In genomic region chr19:15855379-15855778, GRCm38 (mm10) we compare ENCODE assay signal across 28 mouse cellular contexts.
"Had no signal": no experiment of that assay in that cellular context is flagged by ENCODE, and none has a peak within 500 bp of the region (broad histone marks: within the 10 kb centered on the region; RNA-seq: fewer than 3 reads in every experiment).

No protein-coding gene starts in this region.

- H3K27me3 ChIP-seq: embryonic facial prominence, embryonic 12.5 days; embryonic facial prominence, embryonic 13.5 days; embryonic facial prominence, embryonic 15.5 days; forebrain, embryonic 12.5 days; forebrain, embryonic 13.5 days; forebrain, embryonic 15.5 days had no signal

- H3K27ac ChIP-seq: embryonic facial prominence, embryonic 10.5 days; embryonic facial prominence, embryonic 12.5 days; embryonic facial prominence, embryonic 13.5 days; embryonic facial prominence, embryonic 15.5 days; forebrain, embryonic 10.5 days; forebrain, embryonic 12.5 days; forebrain, embryonic 13.5 days; forebrain, embryonic 15.5 days; gastrocnemius, adult 2 months; heart, adult 2 months had no signal

- ATAC-seq: forebrain, embryonic 13.5 days; forebrain, embryonic 14.5 days; forebrain, embryonic 15.5 days; forebrain, embryonic 16.5 days; forebrain, postnatal 0 days had no signal

- DNase-seq: cerebellum, adult 2 months; cerebellum, adult 8-10 months; cerebellum, adult 9-10 months; cerebellum, adult 9-11 months; cerebellum, postnatal 10 days; cerebellum, postnatal 14 days; cerebellum, postnatal 25 days; cerebellum, postnatal 36 days; embryo, embryonic 11 days; forebrain, postnatal 0 days; gastrocnemius, adult 2 months; gastrocnemius, postnatal 10 days; gastrocnemius, postnatal 14 days; gastrocnemius, postnatal 25 days; gastrocnemius, postnatal 36 days; heart, adult 18-20 months; heart, adult 2 months had no signal

- H3K4me2 ChIP-seq: embryonic facial prominence, embryonic 12.5 days; embryonic facial prominence, embryonic 13.5 days; embryonic facial prominence, embryonic 15.5 days; forebrain, embryonic 12.5 days; forebrain, embryonic 13.5 days; forebrain, embryonic 15.5 days had no signal

- H3K9me3 ChIP-seq: embryonic facial prominence, embryonic 10.5 days; embryonic facial prominence, embryonic 12.5 days; embryonic facial prominence, embryonic 13.5 days; embryonic facial prominence, embryonic 15.5 days; forebrain, embryonic 10.5 days; forebrain, embryonic 12.5 days; forebrain, embryonic 13.5 days; forebrain, embryonic 15.5 days had no signal

- H3K4me1 ChIP-seq: embryonic facial prominence, embryonic 10.5 days; embryonic facial prominence, embryonic 12.5 days; embryonic facial prominence, embryonic 13.5 days; embryonic facial prominence, embryonic 15.5 days; forebrain, embryonic 10.5 days; forebrain, embryonic 12.5 days; forebrain, embryonic 13.5 days; forebrain, embryonic 15.5 days had no signal

- H3K9ac ChIP-seq: embryonic facial prominence, embryonic 12.5 days; embryonic facial prominence, embryonic 13.5 days; embryonic facial prominence, embryonic 15.5 days; forebrain, embryonic 12.5 days; forebrain, embryonic 13.5 days; forebrain, embryonic 15.5 days; forebrain, postnatal 0 days had no signal

- H3K36me3 ChIP-seq: embryonic facial prominence, embryonic 10.5 days; embryonic facial prominence, embryonic 12.5 days; embryonic facial prominence, embryonic 13.5 days; embryonic facial prominence, embryonic 15.5 days; forebrain, embryonic 10.5 days; forebrain, embryonic 12.5 days; forebrain, embryonic 15.5 days had no signal

- H3K4me3 ChIP-seq: embryonic facial prominence, embryonic 10.5 days; embryonic facial prominence, embryonic 12.5 days; embryonic facial prominence, embryonic 13.5 days; embryonic facial prominence, embryonic 15.5 days; erythroblast, embryonic 14.5 days; forebrain, embryonic 10.5 days; forebrain, embryonic 12.5 days; forebrain, embryonic 13.5 days; forebrain, embryonic 15.5 days; gastrocnemius, adult 2 months; heart, adult 2 months had no signal
